Mouse (Mus musculus) liver, embryonic 14.5 days (tissue): ENCODE measurements around the gene Tbc1d9.

Experiments
- CTCF ChIP-seq: IDR thresholded peaks from 2 replicates; pipeline ENCODE4 v1.5.1; 2016; ENCODE audit warnings: antibody characterized with exemption, low read depth, control low read depth
- EP300 ChIP-seq: IDR thresholded peaks from 2 replicates; pipeline ENCODE4 v1.6.1; 2016; ENCODE audit warnings: antibody characterized with exemption, low read depth

GRCm38 (mm10) chr8:83257631-83258030, 92.5 kb downstream of the Tbc1d9 start:
- TF ChIP-seq CTCF (no peak), EP300 (no peak)
